Mouse (Mus musculus): ENCODE measurements around the gene Desi1. TPM values are rescaled to one million over a fixed set of nuclear protein-coding genes. Genes with fewer than 3 reads are reported as not detected.
A peak's percentile ranks its signal among the peaks of the same experiment; 100 is the strongest.
"Not testable (repeated sequence)": the region's sequence is repeated elsewhere in the genome, so short reads cannot be mapped to it uniquely, and the experiment has no call there.

Desi1 gene
- total RNA-seq, 1 experiment from 2014 or later = 8.3 TPM

GRCm38 (mm10) chr15:81982173-81982572 lies 51.5 kb downstream of the Desi1 start:
- ATAC-seq (replicated peaks in 1 of 2; ENCODE audit: insufficient read depth in 1 of 2, low FRiP score in 2 of 2, low TSS enrichment in 1 of 2, low read depth in 1 of 2, poor library complexity in 2 of 2, severe bottlenecking in 2 of 2) = no peak

- ATAC-seq (replicated peaks in 1 of 2; ENCODE audit: insufficient read depth in 1 of 2, low FRiP score in 2 of 2, low TSS enrichment in 1 of 2, low read depth in 1 of 2, poor library complexity in 2 of 2, severe bottlenecking in 2 of 2) = no peak
These were observed 53.3 kb downstream of the Desi1 start, which contains the start of gene 1700029P11Rik for GRCm38 (mm10) chr15:81980321-81980720. Gene 1700029P11Rik, plus strand, starts transcription at chr15:81980540.

DNA sequence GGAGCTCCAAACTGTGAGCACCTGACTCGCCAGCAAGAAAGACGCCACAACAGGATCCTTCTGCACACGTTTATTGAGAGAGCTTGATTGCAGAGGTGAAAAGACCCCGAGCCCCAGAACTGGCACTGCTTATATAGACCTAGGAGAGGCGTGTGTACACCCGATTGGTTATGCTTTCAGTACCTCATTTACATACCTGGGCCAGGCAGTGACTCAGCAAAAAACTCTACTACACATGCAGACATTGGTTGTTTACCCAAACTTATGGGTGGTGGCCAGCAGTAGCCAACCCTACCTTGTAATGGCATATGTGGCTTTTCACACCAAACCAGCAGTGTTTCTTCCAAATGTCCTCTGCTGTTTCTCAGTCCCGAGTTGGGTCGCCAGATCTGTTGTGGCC lies 58.5 kb downstream of the Desi1 start:
- not testable (repeated sequence) for ATAC-seq (replicated peaks in 1 of 2; ENCODE audit: insufficient read depth in 1 of 2, low FRiP score in 2 of 2, low TSS enrichment in 1 of 2, low read depth in 1 of 2, poor library complexity in 2 of 2, severe bottlenecking in 2 of 2)

DNA sequence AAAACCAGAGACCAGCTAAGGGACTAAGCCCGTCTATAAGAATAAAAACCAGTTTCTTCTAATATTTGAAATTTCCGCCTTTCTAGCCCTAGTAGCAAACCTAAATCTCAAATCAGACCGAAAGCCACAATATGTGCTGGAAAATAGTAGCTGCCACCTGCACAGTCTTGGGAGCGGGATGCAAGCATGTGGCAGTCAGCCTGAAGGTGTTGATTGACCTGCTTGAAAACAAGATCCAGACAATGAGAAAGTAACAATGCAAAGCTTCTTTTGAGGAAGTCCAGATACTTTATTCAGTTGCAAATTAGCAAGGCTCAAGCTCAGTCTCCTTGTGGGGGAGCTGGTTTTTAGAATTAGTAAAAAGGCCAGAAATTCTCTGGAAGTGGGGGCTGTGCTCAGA lies 63.2 kb downstream of the Desi1 start:
- not testable (repeated sequence) for ATAC-seq (replicated peaks in 1 of 2; ENCODE audit: insufficient read depth in 1 of 2, low FRiP score in 2 of 2, low TSS enrichment in 1 of 2, low read depth in 1 of 2, poor library complexity in 2 of 2, severe bottlenecking in 2 of 2)

DNA sequence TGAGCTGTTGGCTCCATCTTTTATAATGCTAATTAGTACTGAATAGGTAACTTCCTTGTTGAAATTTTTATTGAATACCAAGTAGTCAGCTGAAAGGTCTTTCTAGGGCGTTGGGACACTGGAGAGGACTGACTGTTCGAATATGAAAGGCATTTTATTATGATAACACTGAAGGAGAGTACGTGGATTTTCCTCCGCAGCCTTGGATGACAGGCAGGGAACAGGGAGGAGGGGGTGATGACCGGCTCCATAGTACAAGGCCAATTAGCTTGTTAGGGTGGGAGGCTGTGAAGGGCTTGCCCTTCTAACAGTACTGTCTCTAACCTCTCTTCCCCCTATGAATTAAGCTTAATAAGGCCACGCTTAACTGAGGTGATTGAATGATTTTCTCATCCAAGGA lies 64.0 kb downstream of the Desi1 start:
- not testable (repeated sequence) for ATAC-seq (replicated peaks in 1 of 2; ENCODE audit: insufficient read depth in 1 of 2, low FRiP score in 2 of 2, low TSS enrichment in 1 of 2, low read depth in 1 of 2, poor library complexity in 2 of 2, severe bottlenecking in 2 of 2)

DNA sequence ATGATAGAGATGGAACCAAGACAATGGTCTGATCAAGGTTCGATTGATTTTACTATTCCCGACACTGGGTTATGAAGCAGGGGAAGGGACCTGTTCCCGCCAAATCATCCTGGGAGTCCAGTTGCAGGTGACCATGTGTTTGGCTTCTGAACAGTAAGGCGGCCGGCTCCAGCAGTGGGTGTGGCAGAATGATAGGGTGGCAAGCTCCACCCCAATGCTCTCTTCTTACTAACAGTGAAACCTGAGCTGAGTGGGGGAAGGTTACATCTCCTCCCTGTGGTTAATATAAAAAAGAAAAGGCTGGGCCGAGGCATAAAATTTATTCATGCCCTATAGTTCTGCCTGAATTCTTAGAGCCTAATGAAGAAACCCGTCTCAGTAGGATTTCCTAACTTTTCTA lies 64.5 kb downstream of the Desi1 start:
- ATAC-seq (replicated peaks in 1 of 2; ENCODE audit: insufficient read depth in 1 of 2, low FRiP score in 2 of 2, low TSS enrichment in 1 of 2, low read depth in 1 of 2, poor library complexity in 2 of 2, severe bottlenecking in 2 of 2) = no peak

GRCm38 (mm10) chr15:81968447-81968846 lies 65.2 kb downstream of the Desi1 start:
- no peak for ATAC-seq (replicated peaks in 1 of 2; ENCODE audit: insufficient read depth in 1 of 2, low FRiP score in 2 of 2, low TSS enrichment in 1 of 2, low read depth in 1 of 2, poor library complexity in 2 of 2, severe bottlenecking in 2 of 2)

GRCm38 (mm10) chr15:81967821-81968220 lies 65.8 kb downstream of the Desi1 start:
- ATAC-seq (replicated peaks in 1 of 2; ENCODE audit: insufficient read depth in 1 of 2, low FRiP score in 2 of 2, low TSS enrichment in 1 of 2, low read depth in 1 of 2, poor library complexity in 2 of 2, severe bottlenecking in 2 of 2) = no peak

DNA sequence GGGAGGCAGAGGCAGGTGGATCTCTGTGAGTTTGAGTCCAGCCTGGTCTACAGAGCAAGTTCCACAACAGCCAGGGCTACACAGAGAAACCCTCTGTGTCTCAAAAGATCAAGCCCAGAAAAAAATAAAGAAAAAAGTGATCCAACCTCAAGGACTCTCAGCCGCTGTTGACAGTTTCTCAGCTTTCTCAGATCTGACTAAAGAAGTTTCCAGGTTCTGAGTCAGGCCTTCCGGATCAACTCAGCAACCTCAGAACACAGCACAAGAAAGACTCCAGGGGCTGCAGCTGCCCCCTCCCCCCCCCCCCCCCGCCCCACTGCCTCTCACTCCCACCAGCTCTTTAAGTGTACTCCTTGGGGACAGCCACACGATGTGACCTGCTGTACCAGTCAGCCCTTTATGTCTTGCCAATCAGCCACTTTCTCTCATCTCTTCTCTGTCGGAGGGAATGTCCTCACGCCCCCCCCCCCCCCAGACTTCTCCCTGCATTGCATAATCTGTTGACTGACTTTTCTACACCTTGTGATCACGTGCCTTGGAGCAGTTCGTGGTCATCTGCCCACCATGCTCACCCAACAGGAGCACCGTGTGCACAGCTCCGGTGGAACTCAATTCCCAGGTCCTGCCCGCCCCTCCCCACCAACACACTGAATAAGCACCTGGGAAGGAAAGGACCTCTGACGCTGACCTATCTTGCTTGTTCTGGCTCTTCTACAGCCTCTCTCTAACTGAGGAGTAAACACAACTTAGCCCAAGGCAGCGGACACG lies 67.4 kb downstream of the Desi1 start:
- ATAC-seq (replicated peaks in 1 of 2; ENCODE audit: insufficient read depth in 1 of 2, low FRiP score in 2 of 2, low TSS enrichment in 1 of 2, low read depth in 1 of 2, poor library complexity in 2 of 2, severe bottlenecking in 2 of 2) = no peak

GRCm38 (mm10) chr15:81964980-81965545 lies 68.6 kb downstream of the Desi1 start:
- no peak for ATAC-seq (replicated peaks in 1 of 2; ENCODE audit: insufficient read depth in 1 of 2, low FRiP score in 2 of 2, low TSS enrichment in 1 of 2, low read depth in 1 of 2, poor library complexity in 2 of 2, severe bottlenecking in 2 of 2)

GRCm38 (mm10) chr15:81964262-81964661 lies 69.4 kb downstream of the Desi1 start:
- no peak for ATAC-seq (replicated peaks in 1 of 2; ENCODE audit: insufficient read depth in 1 of 2, low FRiP score in 2 of 2, low TSS enrichment in 1 of 2, low read depth in 1 of 2, poor library complexity in 2 of 2, severe bottlenecking in 2 of 2)

- no peak for ATAC-seq (replicated peaks in 1 of 2; ENCODE audit: insufficient read depth in 1 of 2, low FRiP score in 2 of 2, low TSS enrichment in 1 of 2, low read depth in 1 of 2, poor library complexity in 2 of 2, severe bottlenecking in 2 of 2)
These were observed 72.6 kb downstream of the Desi1 start for GRCm38 (mm10) chr15:81961078-81961451.

GRCm38 (mm10) chr15:81960171-81961077 lies 73.2 kb downstream of the Desi1 start, which contains the start of gene Pmm1:
Gene Pmm1, minus strand, starts transcription at chr15:81960930.
- peak; percentile 93 to 95 for ATAC-seq (replicated peaks in 1 of 2; ENCODE audit: insufficient read depth in 1 of 2, low FRiP score in 2 of 2, low TSS enrichment in 1 of 2, low read depth in 1 of 2, poor library complexity in 2 of 2, severe bottlenecking in 2 of 2)

- ATAC-seq (replicated peaks in 1 of 2; ENCODE audit: insufficient read depth in 1 of 2, low FRiP score in 2 of 2, low TSS enrichment in 1 of 2, low read depth in 1 of 2, poor library complexity in 2 of 2, severe bottlenecking in 2 of 2) = no peak
These were observed 74.8 kb downstream of the Desi1 start for GRCm38 (mm10) chr15:81958906-81959305.

DNA sequence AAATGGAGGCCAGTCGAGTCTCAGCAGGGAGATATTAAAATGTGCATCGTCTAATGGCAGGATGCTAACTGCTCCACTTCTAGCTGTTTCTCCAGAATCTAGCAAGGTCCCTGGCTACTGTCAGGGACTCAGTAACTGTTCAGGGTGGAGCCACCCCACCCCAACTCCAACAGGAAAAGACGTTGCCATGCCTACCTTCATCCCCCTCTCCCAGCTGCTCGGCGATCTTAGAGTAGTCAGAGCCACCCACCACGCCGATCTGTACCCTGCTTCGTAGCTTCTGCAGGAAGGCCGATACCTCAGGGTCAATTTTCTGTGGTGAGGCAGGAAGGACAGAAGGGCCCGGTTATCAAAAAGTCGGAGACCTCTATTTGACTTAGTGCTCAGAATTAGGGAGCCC lies 76.1 kb downstream of the Desi1 start:
- ATAC-seq (replicated peaks in 1 of 2; ENCODE audit: insufficient read depth in 1 of 2, low FRiP score in 2 of 2, low TSS enrichment in 1 of 2, low read depth in 1 of 2, poor library complexity in 2 of 2, severe bottlenecking in 2 of 2) = no peak

- 0 out of 4 replicates have a peak, but pooled peaks of 1 of the 2 experiments have one; percentile 30 for ATAC-seq (replicated peaks in 1 of 2; ENCODE audit: insufficient read depth in 1 of 2, low FRiP score in 2 of 2, low TSS enrichment in 1 of 2, low read depth in 1 of 2, poor library complexity in 2 of 2, severe bottlenecking in 2 of 2)
These were observed 77.2 kb downstream of the Desi1 start for GRCm38 (mm10) chr15:81956457-81956856.

GRCm38 (mm10) chr15:81955414-81955813 lies 78.2 kb downstream of the Desi1 start:
- ATAC-seq (replicated peaks in 1 of 2; ENCODE audit: insufficient read depth in 1 of 2, low FRiP score in 2 of 2, low TSS enrichment in 1 of 2, low read depth in 1 of 2, poor library complexity in 2 of 2, severe bottlenecking in 2 of 2) = no peak

- ATAC-seq (replicated peaks in 1 of 2; ENCODE audit: insufficient read depth in 1 of 2, low FRiP score in 2 of 2, low TSS enrichment in 1 of 2, low read depth in 1 of 2, poor library complexity in 2 of 2, severe bottlenecking in 2 of 2) = no peak
These were observed 78.9 kb downstream of the Desi1 start for GRCm38 (mm10) chr15:81954716-81955115.

Data from hematopoietic stem cell, adult 5-6 weeks (primary cell).